In the genomic region with DNA sequence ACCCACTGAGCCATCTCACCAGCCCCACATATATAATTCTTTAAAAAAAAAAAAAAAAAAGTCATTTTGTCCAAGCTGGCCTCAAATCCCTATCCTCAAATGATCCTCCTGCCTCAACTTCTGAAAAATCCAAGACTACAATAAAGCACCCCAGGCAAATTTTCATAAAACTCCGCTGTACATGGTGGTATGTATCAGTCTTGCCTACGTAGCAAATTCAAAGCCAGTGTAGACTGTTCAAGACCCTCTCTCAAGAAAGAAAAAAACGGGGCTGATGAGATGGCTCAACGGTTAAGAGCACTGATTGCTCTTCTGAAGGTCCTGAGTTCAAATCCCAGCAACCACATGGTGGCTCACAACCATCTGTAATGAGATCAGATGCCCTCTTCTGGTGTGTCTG, we compare ENCODE assay signal across 15 mouse cellular contexts. TPM values are rescaled to one million over a fixed set of nuclear protein-coding genes. Genes with fewer than 3 reads are reported as not detected.
DNase-seq lines count a peak whose midpoint lies in the region; ATAC-seq and TF ChIP-seq lines count a peak whose summit lies in the region.
"Had no signal": no experiment of that assay in that cellular context is flagged by ENCODE, and none has a peak within 500 bp of the region (broad histone marks: within the 10 kb centered on the region; RNA-seq: fewer than 3 reads in every experiment).

No protein-coding gene starts in this region.

- no peak for TF ChIP-seq EP300 in heart, postnatal 0 days (IDR thresholded peaks at IDR 0.05; ENCODE audit: low read depth)

- no peak for ATAC-seq in heart, postnatal 0 days (ENCODE audit: insufficient read depth, low read depth)
- no peak for ATAC-seq in neural tube, embryonic 15.5 days (ENCODE audit: low FRiP score)
- ATAC-seq: midbrain, embryonic 15.5 days had no signal

- peaks cover 67% of the 10 kb centered on the region for H3K36me3 ChIP-seq in heart, postnatal 0 days (replicated peaks; ENCODE audit: control insufficient read depth, insufficient read depth, low read length)
- H3K36me3 ChIP-seq in neural tube, embryonic 15.5 days, result peaks cover 50% of the 10 kb centered on the region

- H3K27me3 ChIP-seq in heart, postnatal 0 days (ENCODE audit: control insufficient read depth, insufficient read depth, low read length), result no peaks in the 10 kb centered on the region
- H3K27me3 ChIP-seq in neural tube, embryonic 15.5 days (replicated peaks), result no peaks in the 10 kb centered on the region
- H3K27me3 ChIP-seq: midbrain, embryonic 15.5 days had no signal

- no peak for DNase-seq in heart, postnatal 0 days (ENCODE audit: low spot score)
- no peak for DNase-seq in heart, adult 18-20 months
- DNase-seq in neural tube, embryonic 10.5 days (ENCODE audit: extremely low spot score, low spot score), result peak; percentile 34
- peak; percentile 74 for DNase-seq in ZHBTc4 (ENCODE audit: low read depth, low spot score)
- no peak for DNase-seq in gastrocnemius, postnatal 36 days
- DNase-seq in adrenal gland, postnatal 36 days, result no peak
- DNase-seq: cerebellum, adult 9-11 months; kidney, adult 11 months; lung, postnatal 14 days; right cerebral cortex, postnatal 25 days; thymus, postnatal 4 days had no signal

- intact Hi-C loops in gastrocnemius, postnatal 36 days (cut with DNase I), result loop anchor here (5.0 to 10.0 kb wide), 2 partner anchors 49 to 76 kb away; no protein-coding TSS in a partner anchor

- H3K4me1 ChIP-seq in heart, postnatal 0 days (ENCODE audit: control insufficient read depth, insufficient read depth), result no peaks in the 10 kb centered on the region
- peaks cover 31% of the 10 kb centered on the region for H3K4me1 ChIP-seq in neural tube, embryonic 15.5 days

- no peak overlapping the region for H3K4me2 ChIP-seq in heart, postnatal 0 days (ENCODE audit: low read depth, low read length)
- no peak overlapping the region for H3K4me2 ChIP-seq in neural tube, embryonic 15.5 days
- H3K4me2 ChIP-seq: midbrain, embryonic 15.5 days had no signal

- WGBS in heart, postnatal 0 days, result 86% methylated on average over 4 of the region's 4 CpGs
- WGBS in neural tube, embryonic 15.5 days, result 86% methylated on average over 4 of the region's 4 CpGs

- no peaks in the 10 kb centered on the region for H3K9me3 ChIP-seq in heart, postnatal 0 days (replicated peaks; ENCODE audit: control insufficient read depth, low read length)
- H3K9me3 ChIP-seq in neural tube, embryonic 15.5 days (replicated peaks), result no peaks in the 10 kb centered on the region
- H3K9me3 ChIP-seq: midbrain, embryonic 15.5 days had no signal

- no peak for TF ChIP-seq CTCF in heart, postnatal 0 days (IDR thresholded peaks at IDR 0.05; ENCODE audit: low read depth)

- H3K4me3 ChIP-seq in heart, postnatal 0 days (ENCODE audit: low read depth, low read length), result no peak overlapping the region
- H3K4me3 ChIP-seq in neural tube, embryonic 15.5 days (replicated peaks), result no peak overlapping the region
- H3K4me3 ChIP-seq: midbrain, embryonic 15.5 days had no signal

- no peak overlapping the region for H3K9ac ChIP-seq in heart, postnatal 0 days (replicated peaks; ENCODE audit: low read depth, low read length)
- no peak overlapping the region for H3K9ac ChIP-seq in neural tube, embryonic 15.5 days (replicated peaks)
- H3K9ac ChIP-seq: midbrain, embryonic 15.5 days had no signal

- H3K27ac ChIP-seq in heart, postnatal 0 days (ENCODE audit: low read depth), result 0 out of 2 replicates have a peak overlapping the region, but pooled peaks have one; percentile 5
- H3K27ac ChIP-seq in neural tube, embryonic 15.5 days (replicated peaks), result no peak overlapping the region
- H3K27ac ChIP-seq: midbrain, embryonic 15.5 days had no signal

RNA-seq across cellular contexts. Expression of a gene that starts 13.1 kb away (rescaled TPM):
- total RNA-seq in heart, postnatal 0 days (2014; rRNA removed; ENCODE audit: low replicate concordance), result 7,011 and 7,051 TPM in 2 replicates
- 2,146 and 2,221 TPM in 2 replicates for polyA plus RNA-seq in heart, postnatal 0 days (2015; fragmentation: Nextera tagmentation; extraction: Ambion mirVana)
- total RNA-seq in heart, adult 18-20 months (2021), result 1,000 to 10,000 TPM in 1 of 2 experiments, 100 to 1,000 TPM in 1; 994 to 1,266 TPM
- 2,707 and 3,339 TPM in 2 replicates for polyA plus RNA-seq in neural tube, embryonic 15.5 days (2015; fragmentation: Nextera tagmentation; extraction: Ambion mirVana)
- total RNA-seq in gastrocnemius, postnatal 36 days (2021), result 100 to 1,000 TPM; 496 to 538 TPM
- 1,000 to 10,000 TPM; 6,718 to 6,967 TPM for total RNA-seq in adrenal gland, postnatal 36 days (2021)

RNA-seq across cellular contexts. Expression of a gene that starts 27.3 kb away (rescaled TPM):
- not detected in 2 replicates for total RNA-seq in heart, postnatal 0 days (2014; rRNA removed; ENCODE audit: low replicate concordance)
- polyA plus RNA-seq in heart, postnatal 0 days (2015; fragmentation: Nextera tagmentation; extraction: Ambion mirVana), result 0.63 and 0.74 TPM in 2 replicates
- not detected for total RNA-seq in heart, adult 18-20 months (2021)
- 2.6 and 3.0 TPM in 2 replicates for polyA plus RNA-seq in neural tube, embryonic 15.5 days (2015; fragmentation: Nextera tagmentation; extraction: Ambion mirVana)
- not detected for total RNA-seq in gastrocnemius, postnatal 36 days (2021)
- total RNA-seq in adrenal gland, postnatal 36 days (2021), result under 1 TPM in 1 of 2 experiments, not detected in 1; 0.30 TPM
- total RNA-seq: gastrocnemius, adult 18-20 months; neutrophil, adult 5-6 weeks had no signal

RNA-seq across cellular contexts. Expression of a gene that starts 27.9 kb away (rescaled TPM):
- total RNA-seq in heart, postnatal 0 days (2014; rRNA removed; ENCODE audit: low replicate concordance), result 22.4 and 27.3 TPM in 2 replicates
- polyA plus RNA-seq in heart, postnatal 0 days (2015; fragmentation: Nextera tagmentation; extraction: Ambion mirVana), result 21.8 and 23.3 TPM in 2 replicates
- 10 to 100 TPM; 21.9 to 25.0 TPM for total RNA-seq in heart, adult 18-20 months (2021)
- 30.0 and 30.1 TPM in 2 replicates for polyA plus RNA-seq in neural tube, embryonic 15.5 days (2015; fragmentation: Nextera tagmentation; extraction: Ambion mirVana)
- total RNA-seq in gastrocnemius, postnatal 36 days (2021), result 10 to 100 TPM; 17.6 to 21.4 TPM
- total RNA-seq in adrenal gland, postnatal 36 days (2021), result 10 to 100 TPM; 29.4 to 30.8 TPM

RNA-seq across cellular contexts. Expression of a gene that starts 32.8 kb away (rescaled TPM):
- 1.0 and 1.5 TPM in 2 replicates for total RNA-seq in heart, postnatal 0 days (2014; rRNA removed; ENCODE audit: low replicate concordance)
- 0.82 and 0.83 TPM in 2 replicates for polyA plus RNA-seq in heart, postnatal 0 days (2015; fragmentation: Nextera tagmentation; extraction: Ambion mirVana)
- total RNA-seq in heart, adult 18-20 months (2021), result under 1 TPM; 0.39 to 0.42 TPM
- 0.86 and 1.4 TPM in 2 replicates for polyA plus RNA-seq in neural tube, embryonic 15.5 days (2015; fragmentation: Nextera tagmentation; extraction: Ambion mirVana)
- under 1 TPM in 1 of 2 experiments, not detected in 1; 0.17 TPM for total RNA-seq in gastrocnemius, postnatal 36 days (2021)
- 1 to 10 TPM in 1 of 2 experiments, under 1 TPM in 1; 0.69 to 1.4 TPM for total RNA-seq in adrenal gland, postnatal 36 days (2021)

Comparison
In these comparisons a context has a peak if more than half of its experiments do, and no peak if none do; other contexts are left out.
1. DNase-seq: peak in neural tube, embryonic 10.5 days (single experiment) and ZHBTc4 (single experiment); none in heart, postnatal 0 days (single experiment), heart, adult 18-20 months (0 of 2), gastrocnemius, postnatal 36 days (0 of 2) and adrenal gland, postnatal 36 days (0 of 2).